Mouse (Mus musculus): ENCODE measurements around the gene Ifnar1. TPM values are rescaled to one million over a fixed set of nuclear protein-coding genes. Genes with fewer than 3 reads are reported as not detected.

Gene Ifnar1
- total RNA-seq, 2 experiments from 2014 or later = 48.8 to 55.6 TPM

DNA sequence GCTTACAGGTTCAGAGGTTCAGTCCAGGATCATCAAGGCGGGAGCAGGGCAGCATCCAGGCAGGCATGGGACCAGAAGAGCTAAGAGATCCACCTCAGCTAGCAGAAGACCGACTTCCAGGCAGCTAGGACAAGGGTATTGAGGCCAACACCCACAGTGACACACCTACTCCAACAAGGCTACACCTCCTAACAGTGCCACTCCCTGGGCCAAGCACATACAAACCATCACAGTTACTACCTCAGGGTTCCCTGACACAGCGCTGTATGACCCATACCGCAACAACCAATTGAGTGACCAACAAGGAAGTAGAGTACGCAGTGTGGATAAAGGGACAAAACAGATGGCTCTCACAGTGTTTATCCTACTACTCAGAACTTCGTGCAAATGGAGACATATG lies 51.3 kb downstream of the Ifnar1 start:
- no peak for DNase-seq (ENCODE audit: extremely low spot score in 1 of 2, low spot score in 1 of 2)

DNA sequence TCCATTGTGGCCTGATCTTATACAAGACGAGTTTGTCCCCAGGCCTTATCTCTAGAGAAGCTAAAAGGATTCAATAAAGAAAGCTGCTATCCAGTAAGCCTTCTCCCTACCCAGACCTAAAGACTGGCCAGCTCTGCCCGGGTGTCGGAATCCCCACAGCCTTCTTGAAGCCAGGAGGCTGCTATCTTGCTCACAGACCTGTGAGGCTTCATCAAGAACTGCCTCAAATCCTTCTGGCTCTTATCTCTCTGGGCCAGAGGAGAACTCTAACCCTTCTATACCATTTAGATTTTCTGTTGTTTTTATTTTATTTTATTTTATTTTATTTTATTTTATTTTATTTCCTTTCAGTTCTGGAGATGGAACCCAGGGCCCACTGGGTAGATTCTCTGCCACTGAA lies 52.0 kb downstream of the Ifnar1 start:
- DNase-seq (ENCODE audit: extremely low spot score in 1 of 2, low spot score in 1 of 2) = no peak

DNA sequence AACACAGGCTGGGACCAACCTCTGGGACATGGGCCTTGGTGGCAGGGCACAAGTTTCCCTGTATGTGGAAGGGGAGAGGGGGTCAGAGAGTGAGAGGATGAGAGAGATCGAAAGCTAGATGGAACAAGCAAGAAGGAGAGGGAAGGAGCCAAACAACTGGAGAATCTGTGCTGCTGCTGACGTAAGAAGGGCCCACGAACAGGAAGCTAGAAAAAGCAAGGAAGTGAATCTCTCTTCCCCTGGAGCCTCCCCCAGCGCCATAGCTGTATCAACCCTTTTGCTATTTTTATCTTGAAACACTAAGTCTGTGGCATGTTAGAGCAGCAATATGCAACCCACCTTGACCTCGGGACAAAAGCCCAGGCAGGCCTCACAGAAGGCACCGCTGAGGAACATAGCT lies 53.0 kb downstream of the Ifnar1 start:
- DNase-seq (ENCODE audit: extremely low spot score in 1 of 2, low spot score in 1 of 2) = no peak

DNA sequence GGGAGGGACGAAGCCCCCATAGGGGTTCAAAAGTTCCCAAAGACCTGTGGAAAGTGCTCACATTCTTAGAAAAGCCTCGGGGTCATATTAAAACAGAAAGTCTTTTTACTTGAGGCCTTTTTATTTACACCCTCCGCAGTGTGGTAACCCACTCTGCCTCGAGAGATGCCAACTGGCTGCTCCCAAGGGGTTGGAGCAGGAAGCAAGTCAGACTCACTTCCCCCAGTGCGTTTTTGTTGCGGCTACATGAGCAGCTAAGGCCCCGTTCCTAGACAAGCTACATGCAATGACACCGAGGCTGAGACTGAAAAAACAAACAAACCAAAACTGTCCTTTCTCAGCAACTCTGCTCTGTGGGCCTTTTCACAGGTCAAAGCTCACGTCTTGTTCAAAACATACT lies 53.5 kb downstream of the Ifnar1 start:
- no peak for DNase-seq (ENCODE audit: extremely low spot score in 1 of 2, low spot score in 1 of 2)

DNA sequence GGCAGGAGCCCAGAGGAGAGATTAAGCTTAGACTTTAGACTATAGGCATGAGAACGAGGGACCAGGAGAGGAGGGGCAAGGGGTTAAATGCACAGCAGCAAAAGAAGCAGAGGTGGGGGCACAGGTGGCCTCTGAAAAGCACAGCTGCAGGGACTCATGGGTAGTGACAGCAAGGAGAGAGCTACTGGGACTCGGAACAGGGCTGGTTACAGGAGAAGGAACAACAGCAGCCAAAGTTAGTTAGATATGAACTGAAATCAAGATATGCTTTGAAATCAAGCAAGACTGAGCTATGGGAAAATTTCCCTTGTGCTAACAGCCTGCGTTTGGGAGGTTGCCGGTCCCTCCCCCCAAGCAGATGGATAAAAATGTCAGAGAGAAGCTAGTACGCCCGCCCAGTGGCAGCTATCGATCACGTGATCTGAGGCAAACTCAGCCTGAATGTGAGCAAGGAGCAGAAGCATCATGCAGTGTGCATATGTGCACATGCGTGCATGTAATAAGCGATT lies 56.6 kb downstream of the Ifnar1 start:
- peak in 1 of 2 experiments; percentile 54 for DNase-seq (ENCODE audit: extremely low spot score in 1 of 2, low spot score in 1 of 2)

DNA sequence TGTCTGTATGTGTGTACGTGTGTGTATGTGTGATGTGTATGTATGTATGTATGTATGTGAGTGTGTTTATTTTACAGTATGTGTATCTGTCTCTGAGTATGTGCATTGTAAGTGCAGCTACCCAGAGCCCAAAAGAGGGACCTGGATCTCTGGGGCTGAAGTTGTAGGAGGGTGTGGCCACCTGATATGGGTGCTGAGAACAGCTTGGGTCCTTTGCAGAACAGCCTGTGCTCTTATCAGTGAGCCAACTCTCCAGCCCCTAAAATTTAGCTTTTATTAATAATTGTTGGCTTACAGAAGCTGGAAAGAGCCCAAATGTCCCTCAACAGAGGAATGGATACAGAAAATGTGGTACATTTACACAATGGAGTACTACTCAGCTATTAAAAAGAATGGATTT lies 58.6 kb downstream of the Ifnar1 start:
- no peak for DNase-seq (ENCODE audit: extremely low spot score in 1 of 2, low spot score in 1 of 2)

DNA sequence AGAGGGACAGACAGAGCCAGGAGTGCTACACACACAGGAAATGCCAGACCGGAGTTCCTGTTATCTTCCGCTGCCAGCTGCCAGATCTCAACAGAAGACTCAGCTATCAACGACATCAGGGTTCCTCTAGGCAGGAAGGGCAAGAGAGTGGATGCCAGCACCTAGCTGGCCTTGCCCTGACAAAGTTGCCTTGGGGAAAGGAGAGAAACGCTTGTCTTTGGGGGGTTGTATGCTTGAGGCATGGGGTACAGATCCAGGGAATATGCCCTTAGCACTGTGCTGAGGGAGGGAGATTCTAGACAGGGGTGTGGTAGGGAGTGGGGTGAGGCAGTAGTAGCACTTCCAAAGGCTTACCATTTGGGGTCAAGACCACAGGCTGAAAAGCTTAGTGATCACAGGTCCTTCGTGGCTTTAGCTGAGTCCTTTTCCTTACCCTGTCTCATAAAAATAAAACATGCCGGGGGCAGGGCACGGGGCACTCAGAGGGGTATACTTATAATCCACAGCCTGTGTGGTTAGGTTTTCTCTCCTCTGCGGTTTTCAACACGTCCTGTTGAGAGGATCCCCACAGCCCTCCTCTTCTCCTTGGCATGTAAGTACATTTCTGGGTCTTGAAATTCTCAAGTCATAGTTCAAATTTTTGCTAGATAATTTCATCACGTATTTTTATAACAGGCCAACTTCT lies 60.7 kb downstream of the Ifnar1 start:
- no peak for DNase-seq (ENCODE audit: extremely low spot score in 1 of 2, low spot score in 1 of 2)

DNA sequence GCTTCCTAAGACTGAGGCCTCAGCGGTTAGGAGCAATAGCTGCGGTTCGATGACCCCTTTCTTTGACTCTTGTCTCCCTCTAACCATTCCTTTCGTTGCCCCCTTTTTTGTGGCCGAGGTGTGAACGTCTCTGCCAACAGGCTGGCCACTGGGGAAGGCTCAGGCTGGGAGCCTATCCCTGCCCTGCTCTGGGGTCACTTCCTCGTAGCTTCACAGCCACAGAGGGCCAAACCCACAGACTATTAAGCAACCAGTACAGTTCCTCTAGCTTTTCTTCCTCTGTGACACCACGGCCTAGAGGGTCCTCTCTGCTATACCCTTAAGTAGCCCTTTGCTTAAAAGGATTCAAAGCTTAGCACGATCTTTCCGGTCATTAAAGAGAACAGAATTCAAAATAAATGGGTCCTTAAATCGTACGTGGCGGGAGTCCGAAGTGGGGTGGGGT lies 61.4 kb downstream of the Ifnar1 start:
- no peak for DNase-seq (ENCODE audit: extremely low spot score in 1 of 2, low spot score in 1 of 2)

DNA sequence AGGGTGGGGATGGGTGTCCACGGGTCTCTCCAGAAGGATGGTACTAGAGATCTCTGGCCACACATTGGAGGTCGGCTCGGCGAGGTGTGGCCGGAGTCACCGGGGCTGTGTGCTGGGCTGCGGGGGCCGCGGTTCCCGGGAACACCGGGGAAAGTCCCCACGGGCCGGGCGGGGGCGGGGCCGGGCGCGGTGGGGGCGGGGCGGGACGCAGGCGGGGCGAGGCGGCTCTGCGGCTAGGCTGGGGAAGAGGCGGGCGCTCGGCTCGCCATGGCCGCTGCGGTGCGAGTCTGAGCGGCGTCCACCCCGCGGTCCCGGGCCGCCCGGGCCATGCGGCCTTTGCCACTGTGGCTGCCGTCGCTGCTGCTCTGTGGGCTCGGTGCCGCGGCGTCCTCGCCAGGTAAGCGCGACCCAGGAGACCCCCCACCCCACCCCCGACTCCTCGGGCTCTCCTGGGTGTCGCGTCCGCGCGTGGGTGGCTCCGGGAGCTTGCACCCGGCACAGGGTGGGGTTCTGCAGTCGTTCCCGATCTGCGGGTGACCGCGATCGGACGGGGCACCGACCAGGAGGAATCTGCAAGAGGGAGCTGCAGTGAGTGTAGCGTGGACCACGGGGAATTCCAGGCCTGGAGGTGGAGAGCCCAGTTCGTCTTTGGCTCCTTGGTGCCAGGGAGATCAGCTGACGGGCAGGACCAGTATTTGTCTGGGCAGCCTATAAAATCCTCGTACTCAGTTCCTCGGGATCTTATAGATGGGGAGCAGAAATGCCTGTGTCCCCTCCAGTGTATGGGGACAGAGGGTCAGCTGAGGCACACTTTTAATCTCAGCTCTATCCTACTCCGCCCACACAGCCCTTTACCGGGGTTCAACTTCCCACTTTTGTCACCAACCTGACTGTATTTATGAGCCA lies 62.1 kb downstream of the Ifnar1 start, which contains the start of gene Ifngr2:
TSS of gene Ifngr2 (plus strand) at position 237 of the 906 bp plus-strand sequence.
- DNase-seq (ENCODE audit: extremely low spot score in 1 of 2, low spot score in 1 of 2) = peak; percentile 45 to 53

DNA sequence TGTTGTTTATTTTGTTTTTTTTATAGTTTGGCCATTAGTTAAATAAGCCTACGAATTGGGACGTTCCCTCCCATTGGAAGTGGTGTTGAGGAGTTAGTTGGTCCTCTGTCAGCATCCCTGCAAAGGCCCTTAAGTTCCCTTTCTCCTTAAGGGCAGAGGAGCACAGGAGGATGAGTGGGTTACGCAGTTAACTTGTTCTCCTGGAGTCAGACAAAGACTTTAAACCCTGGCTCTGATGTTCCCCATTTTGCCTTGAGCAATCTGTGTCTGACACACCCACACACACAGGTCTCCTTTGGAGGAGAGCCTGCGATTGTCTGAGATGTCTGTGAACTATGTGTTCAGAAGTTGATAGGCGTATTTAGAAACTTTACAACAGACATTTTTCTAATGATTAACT lies 62.9 kb downstream of the Ifnar1 start:
- no peak for DNase-seq (ENCODE audit: extremely low spot score in 1 of 2, low spot score in 1 of 2)

DNA sequence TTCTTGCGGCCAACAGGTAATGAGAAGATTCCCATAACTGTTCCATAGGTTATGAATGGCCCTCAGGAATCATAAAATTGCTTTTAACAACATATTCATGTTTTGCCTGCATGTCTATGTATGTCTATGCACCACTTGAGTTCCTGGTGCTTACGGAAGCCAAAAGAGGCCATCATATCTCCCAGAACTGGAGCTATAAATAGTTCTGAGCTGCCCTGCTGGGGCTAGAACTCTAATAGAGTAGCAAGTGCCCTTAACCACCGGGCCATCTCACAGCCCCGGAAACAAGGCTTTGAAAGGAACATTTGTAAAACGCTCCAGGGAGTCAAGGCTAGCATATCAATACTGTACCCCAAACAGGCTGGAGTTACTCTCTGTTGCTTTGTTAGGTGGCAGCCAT lies 63.5 kb downstream of the Ifnar1 start:
- DNase-seq (ENCODE audit: extremely low spot score in 1 of 2, low spot score in 1 of 2) = no peak

DNA sequence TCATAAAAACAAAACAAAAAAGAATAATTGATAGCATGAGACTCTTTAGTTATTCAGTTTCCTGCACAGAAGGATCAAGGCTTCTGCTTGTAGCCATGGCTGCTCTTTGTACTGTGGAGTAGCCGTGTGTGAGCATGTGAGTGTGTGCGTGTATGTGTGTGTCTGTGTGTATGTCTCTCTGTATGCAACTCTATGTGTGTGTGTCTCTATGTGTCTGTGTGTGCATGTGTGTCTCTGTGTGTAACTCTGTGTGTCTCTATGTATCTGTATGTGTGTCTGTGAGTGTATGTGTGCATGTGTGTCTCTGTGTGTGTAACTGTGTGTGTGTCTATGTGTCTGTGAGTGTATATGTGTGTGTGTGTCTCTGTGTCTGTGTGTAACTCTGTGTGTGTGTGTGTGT lies 64.0 kb downstream of the Ifnar1 start:
- no peak for DNase-seq (ENCODE audit: extremely low spot score in 1 of 2, low spot score in 1 of 2)

DNA sequence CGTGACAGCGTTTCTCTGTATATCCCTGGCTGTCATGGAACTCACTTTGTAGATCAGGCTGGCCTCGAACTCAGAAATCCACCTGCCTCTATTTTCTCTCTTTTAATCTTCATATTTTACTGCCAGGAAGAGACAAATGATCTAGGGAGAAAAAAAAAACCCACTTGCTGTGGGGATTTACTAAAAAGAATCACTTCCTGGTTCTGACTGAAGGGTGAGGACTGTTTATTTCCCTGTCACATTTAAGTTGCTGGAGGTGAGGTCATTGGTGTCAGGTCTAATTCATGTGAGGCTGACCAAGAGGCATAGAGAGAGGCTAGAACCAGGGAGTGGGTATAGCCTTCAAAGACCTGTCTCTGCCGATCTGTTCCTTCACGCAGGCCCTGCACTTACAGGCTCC lies 64.6 kb downstream of the Ifnar1 start:
- no peak for DNase-seq (ENCODE audit: extremely low spot score in 1 of 2, low spot score in 1 of 2)

DNA sequence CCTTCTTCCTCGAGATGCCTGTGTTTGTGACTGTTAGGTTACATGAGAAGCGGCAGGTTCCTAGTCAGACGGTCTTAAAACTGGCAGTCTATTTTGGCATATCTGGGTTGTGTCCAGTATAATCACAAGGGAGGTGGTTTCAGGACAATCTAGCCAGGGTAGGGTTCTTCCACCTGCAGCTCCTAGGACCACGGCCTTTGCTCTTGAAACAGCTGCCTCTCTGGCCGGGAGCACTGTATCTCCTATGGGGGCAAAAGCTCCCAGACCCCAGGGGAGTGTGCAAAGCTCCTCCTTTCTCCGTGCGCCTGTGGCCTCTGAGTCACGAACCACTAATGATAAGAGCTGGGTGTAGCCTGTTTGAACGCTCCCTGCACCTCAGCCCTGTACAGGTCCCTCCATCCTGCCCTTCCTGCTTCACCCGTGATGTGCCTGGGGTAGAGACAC lies 66.1 kb downstream of the Ifnar1 start:
- no peak for DNase-seq (ENCODE audit: extremely low spot score in 1 of 2, low spot score in 1 of 2)

DNA sequence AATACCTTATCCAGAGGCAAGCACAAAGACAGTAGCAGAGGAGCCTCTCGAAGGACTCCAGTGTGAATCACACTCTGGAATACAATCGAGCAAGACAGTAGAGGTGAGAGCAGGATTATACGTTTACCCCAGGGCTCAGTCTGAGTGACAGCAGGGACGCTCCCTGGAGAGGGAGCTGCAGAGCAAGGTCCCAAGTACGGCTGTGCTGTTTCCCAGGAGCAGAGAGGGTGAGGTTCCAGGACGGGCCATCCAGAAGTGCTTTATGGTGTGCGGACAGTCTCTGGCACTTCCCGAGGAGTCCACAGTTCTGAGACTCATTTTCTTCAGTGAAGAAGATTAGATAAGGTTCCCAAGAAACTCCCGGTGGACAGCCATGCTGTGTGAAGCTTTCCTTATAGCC lies 67.0 kb downstream of the Ifnar1 start:
- DNase-seq (ENCODE audit: extremely low spot score in 1 of 2, low spot score in 1 of 2) = no peak

DNA sequence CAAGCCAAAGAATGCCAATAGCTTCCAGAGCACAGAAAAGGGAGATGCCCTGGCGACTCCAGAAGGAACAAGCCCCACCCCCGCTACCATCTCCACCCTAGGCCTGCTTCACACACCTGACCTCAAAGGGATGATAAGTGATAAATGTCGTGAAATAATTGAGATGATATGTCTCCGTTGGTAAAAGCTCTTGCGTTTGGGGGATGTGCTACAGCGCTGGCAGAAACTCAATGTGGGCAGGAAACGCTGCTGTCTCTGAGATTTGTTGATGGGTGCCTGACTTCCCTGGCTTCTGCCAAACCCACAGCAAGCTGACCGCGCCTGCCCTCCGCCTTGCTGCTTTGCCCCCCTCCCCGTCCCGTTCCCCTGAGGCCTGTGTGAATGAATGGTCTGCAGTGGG lies 68.6 kb downstream of the Ifnar1 start:
- no peak for DNase-seq (ENCODE audit: extremely low spot score in 1 of 2, low spot score in 1 of 2)

DNA sequence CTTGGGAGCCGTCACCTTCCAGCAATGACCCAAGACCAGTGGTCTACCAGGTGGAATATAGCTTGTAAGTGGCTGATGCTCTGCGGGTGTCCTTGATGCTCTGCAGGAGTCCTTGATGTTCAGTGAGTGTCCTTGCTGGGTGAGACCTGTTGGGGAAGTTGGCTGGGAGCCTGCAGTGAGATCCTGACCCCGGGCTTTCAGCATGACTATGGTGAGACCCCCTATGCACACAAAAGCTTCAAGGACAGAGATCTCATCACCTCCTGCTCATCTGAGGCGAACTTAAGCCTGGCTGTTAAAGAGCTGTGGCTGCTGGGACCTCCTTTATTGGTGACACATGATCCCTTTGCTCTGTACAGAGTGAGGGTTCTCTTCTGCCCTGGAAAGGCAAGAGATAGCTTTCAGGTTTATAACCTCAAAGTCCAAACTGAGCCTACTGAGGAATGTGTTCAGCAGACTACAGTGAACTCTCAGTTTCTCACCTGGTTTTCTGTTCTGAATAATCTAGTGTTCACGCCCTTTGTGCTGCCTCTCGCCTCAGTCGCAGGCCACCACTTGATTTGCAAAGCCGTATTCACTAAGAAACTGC lies 70.1 kb downstream of the Ifnar1 start:
- DNase-seq (ENCODE audit: extremely low spot score in 1 of 2, low spot score in 1 of 2) = no peak

DNA sequence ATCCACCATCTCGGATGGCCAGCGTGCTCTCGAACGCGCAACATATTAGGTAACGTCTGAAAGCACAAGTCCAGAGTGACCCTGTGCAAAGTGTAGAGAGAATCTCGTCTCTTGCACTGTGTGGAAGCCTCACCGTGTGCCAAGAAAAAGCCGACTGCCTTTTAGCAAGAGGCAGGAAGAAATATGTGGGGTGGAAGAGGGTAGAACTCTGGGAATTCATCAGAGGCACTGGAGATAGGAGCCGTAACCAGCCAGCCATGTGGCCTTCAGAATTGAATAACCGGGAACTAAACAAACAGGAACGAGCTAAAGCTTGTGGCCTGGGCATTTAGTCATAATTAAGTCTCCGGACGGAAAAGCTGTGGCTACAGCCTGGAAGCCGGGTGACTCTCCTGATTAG lies 71.6 kb downstream of the Ifnar1 start:
- no peak for DNase-seq (ENCODE audit: extremely low spot score in 1 of 2, low spot score in 1 of 2)

Measured in layer of hippocampus, postnatal 25 days (tissue).